Mouse (Mus musculus) liver, postnatal 0 days (tissue): ENCODE data around the gene Dlx6. TPM values are rescaled to one million over a fixed set of nuclear protein-coding genes. Genes with fewer than 3 reads are reported as not detected.

Source experiments
- ATAC-seq: fragments of 200-750 bp; cut with Nextera tagmentation; 2 replicates; pipeline ENCODE4 v1.8.0; 2017; ENCODE audit warnings: mild to moderate bottlenecking, moderate library complexity
- DNase-seq: peaks from one replicate; pipeline ENCODE4 v3.0.0-alpha.2; 2016
- H3K27ac ChIP-seq: fragments of 300-500 bp; sonication (generic); 2 replicates; pipeline ENCODE4 v1.5.1; 2014; ENCODE audit warnings: antibody characterized with exemption, moderate library complexity, mild to moderate bottlenecking, low read depth
- H3K27me3 ChIP-seq: fragments of 300-500 bp; sonication (generic); 2 replicates; pipeline ENCODE4 v1.6.1; 2014; ENCODE audit warnings: low read length, control low read depth, mixed read lengths; ENCODE audit not compliant: insufficient read depth
- H3K36me3 ChIP-seq: fragments of 300-500 bp; sonication (generic); replicated peaks from 2 replicates; pipeline ENCODE4 v1.6.1; 2014; ENCODE audit warnings: mild to moderate bottlenecking, control low read depth, low read length, moderate library complexity, mixed read lengths; ENCODE audit not compliant: insufficient read depth
- H3K4me1 ChIP-seq: fragments of 300-500 bp; sonication (generic); 2 replicates; pipeline ENCODE4 v1.6.1; 2014; ENCODE audit warnings: antibody characterized with exemption, mild to moderate bottlenecking, control low read depth; ENCODE audit not compliant: insufficient read depth
- H3K4me2 ChIP-seq: fragments of 300-500 bp; sonication (generic); 2 replicates; pipeline ENCODE4 v1.6.1; 2014; ENCODE audit warnings: low read depth, mild to moderate bottlenecking, low read length, moderate library complexity, mixed read lengths
- H3K4me3 ChIP-seq: fragments of 300-500 bp; sonication (generic); 2 replicates; pipeline ENCODE4 v1.5.1; 2014; ENCODE audit warnings: low read depth, low read length
- H3K9ac ChIP-seq: fragments of 300-500 bp; sonication (generic); replicated peaks from 2 replicates; pipeline ENCODE4 v1.6.1; 2014; ENCODE audit warnings: mild to moderate bottlenecking, moderate library complexity
- H3K9me3 ChIP-seq: fragments of 300-500 bp; sonication (generic); 2 replicates; pipeline ENCODE4 v1.6.1; 2016; ENCODE audit warnings: mild to moderate bottlenecking, control low read depth, low read length, mixed read lengths
- CTCF ChIP-seq: sonication (generic); IDR thresholded peaks from 2 replicates; pipeline ENCODE4 v1.5.1; 2016; ENCODE audit warnings: antibody characterized with exemption, low read depth
- EP300 ChIP-seq: IDR thresholded peaks from 2 replicates; pipeline ENCODE4 v1.6.1; 2016; ENCODE audit warnings: antibody characterized with exemption, low read depth, mild to moderate bottlenecking
- WGBS: fragments of 180-500 bp; shearing (Covaris S2); extraction: QIAGEN DNeasy Blood & Tissue Kit; methylation state at CpG from one replicate; pipeline ENCODE4 v1.1.7; 2014; ENCODE audit not compliant: insufficient replicate concordance; 5-methylcytosine and 5-hydroxymethylcytosine counted together
- polyA plus RNA-seq: library from polyadenylated mRNA; unstranded; fragments of >200 nt; fragmentation: Nextera tagmentation; extraction: Ambion mirVana; gene quantifications from 2 replicates; pipeline ENCODE4 v1.2.1, GENCODE M21; 2015

The Dlx6 gene
- polyA plus RNA-seq, 1 experiment from 2014 or later = not detected

DNA sequence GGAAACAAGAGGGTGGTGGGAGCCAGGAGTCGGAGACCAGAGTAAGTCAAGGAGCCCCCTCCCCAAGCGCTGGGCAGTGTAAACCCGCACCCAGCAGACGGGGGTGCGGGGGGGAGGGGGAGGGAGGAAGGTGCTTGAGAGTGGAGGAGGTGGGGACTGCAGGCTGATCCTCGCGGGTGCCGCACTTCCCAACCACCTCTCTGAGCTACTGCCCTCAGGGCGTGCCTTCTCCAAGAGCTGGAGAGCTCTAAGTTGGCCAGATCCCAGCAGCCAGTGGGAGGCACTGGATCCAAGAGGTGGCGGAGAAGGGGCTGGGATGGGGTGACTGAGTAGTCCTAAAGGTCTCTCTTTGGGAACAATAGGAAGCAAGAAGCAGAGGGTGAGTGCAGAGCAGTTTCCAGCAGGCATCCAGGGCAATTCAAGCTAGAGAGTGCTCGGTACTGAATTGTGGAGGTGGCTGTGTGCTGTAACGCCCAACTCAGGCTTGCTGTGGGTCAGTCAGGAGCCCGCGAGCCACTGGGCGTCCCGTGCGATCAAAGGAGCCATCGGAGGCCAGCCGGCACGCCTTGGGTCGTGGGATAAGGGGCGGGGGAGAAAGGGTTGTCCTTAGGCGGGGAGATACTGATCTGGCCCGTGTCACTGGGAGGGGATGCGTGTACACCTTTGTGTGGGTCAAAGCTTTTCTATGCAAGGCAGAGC, 11.1 kb downstream of the Dlx6 start:
- ATAC-seq = no peak
- no peak overlapping the region for H3K4me2 ChIP-seq
- 5% methylated on average over 25 of the region's 25 CpGs for WGBS

DNA sequence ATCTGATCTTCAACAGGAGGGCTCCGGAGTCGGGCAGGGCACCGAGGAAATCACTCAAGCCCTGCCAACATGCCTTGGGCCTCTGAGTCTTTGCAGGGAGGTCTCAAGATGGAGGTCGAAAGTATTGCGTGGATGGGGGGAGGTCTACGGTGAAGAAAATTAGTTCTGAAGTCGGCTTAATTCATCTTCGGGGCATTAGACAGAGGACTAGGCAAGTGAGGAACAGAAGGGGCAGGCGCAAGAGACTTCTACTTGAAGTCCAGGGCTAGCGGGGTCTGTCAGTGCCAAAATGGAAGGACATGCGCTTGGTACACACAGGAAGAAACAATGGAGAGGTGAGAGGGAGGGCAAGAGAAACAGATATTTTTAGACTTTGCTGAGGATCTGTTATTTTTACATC, 12.0 kb downstream of the Dlx6 start:
- H3K36me3 ChIP-seq = no peaks in the 10 kb centered on the region
- H3K27me3 ChIP-seq = peaks cover 100% of the 10 kb centered on the region
- no peak overlapping the region for H3K4me2 ChIP-seq
- no peaks in the 10 kb centered on the region for H3K4me1 ChIP-seq
- TF ChIP-seq EP300 = no peak
- TF ChIP-seq CTCF = no peak
- DNase-seq (no peak), ATAC-seq (no peak)
- H3K27ac ChIP-seq = no peak overlapping the region
- H3K4me3 ChIP-seq = no peak overlapping the region
- H3K9me3 ChIP-seq = no peaks in the 10 kb centered on the region
- H3K9ac ChIP-seq = no peak overlapping the region
- 5% methylated on average over 11 of the region's 11 CpGs for WGBS

More for the DNA sequence above, 11.1 kb downstream of the Dlx6 start:
- H3K9ac ChIP-seq = no peak overlapping the region
- H3K4me1 ChIP-seq = no peaks in the 10 kb centered on the region
- H3K27me3 ChIP-seq = peaks cover 100% of the 10 kb centered on the region
- H3K36me3 ChIP-seq = no peaks in the 10 kb centered on the region
- no peaks in the 10 kb centered on the region for H3K9me3 ChIP-seq
- DNase-seq = no peak
- no peak overlapping the region for H3K4me3 ChIP-seq
- TF ChIP-seq CTCF = no peak
- TF ChIP-seq EP300 = no peak
- H3K27ac ChIP-seq = no peak overlapping the region

DNA sequence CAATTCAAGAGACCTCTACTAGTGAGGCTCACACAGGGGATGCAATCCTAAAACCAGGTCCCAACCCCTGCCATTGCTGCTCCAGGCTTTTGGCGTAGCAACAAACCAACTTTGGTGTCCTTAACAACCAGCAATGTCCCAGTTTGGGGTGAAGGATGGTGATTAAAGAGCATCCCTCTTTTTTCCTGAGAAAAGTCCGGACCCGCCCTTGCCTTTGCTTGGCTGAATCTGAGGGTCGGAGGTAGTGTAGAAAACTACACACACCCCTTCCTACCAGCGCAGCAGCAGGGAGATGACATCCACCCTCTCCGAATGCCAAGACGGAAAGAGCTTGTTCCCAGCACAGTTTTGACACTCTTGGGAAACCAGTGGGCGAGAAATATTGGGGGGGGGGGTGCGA, 12.5 kb downstream of the Dlx6 start:
- 6% methylated on average over 9 of the region's 9 CpGs for WGBS
- H3K4me1 ChIP-seq = no peaks in the 10 kb centered on the region

DNA sequence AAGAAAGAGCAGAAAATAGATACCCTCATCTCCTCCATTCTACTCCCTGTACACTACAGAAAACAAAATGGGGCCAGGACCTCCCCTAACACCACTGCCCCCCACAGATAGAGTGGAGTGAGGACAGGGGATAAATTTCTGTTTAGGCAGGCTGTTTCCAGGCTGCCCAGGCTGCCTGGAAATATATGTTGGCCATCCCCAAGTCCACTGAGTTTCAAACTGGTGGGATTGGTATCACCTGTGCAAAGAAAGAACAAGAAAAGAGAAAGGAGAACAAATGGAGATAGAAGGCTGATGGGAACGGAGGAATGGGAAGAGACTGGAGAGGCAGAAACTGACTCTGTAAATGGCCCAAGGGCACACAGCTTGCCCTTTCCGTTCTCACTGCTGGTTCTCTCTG, 13.1 kb downstream of the Dlx6 start:
- no peaks in the 10 kb centered on the region for H3K36me3 ChIP-seq
- TF ChIP-seq EP300 (no peak), CTCF (no peak)
- no peaks in the 10 kb centered on the region for H3K4me1 ChIP-seq
- H3K4me2 ChIP-seq = no peak overlapping the region
- no peak overlapping the region for H3K4me3 ChIP-seq
- WGBS = 10% methylated on average over 2 of the region's 2 CpGs
- no peak for ATAC-seq
- H3K27ac ChIP-seq = no peak overlapping the region
- H3K9me3 ChIP-seq = no peaks in the 10 kb centered on the region
- DNase-seq = no peak
- H3K9ac ChIP-seq = no peak overlapping the region
- peaks cover 100% of the 10 kb centered on the region for H3K27me3 ChIP-seq

More for the DNA sequence above, 12.5 kb downstream of the Dlx6 start:
- H3K4me3 ChIP-seq = no peak overlapping the region
- peaks cover 100% of the 10 kb centered on the region for H3K27me3 ChIP-seq
- no peak overlapping the region for H3K4me2 ChIP-seq
- TF ChIP-seq CTCF = no peak
- TF ChIP-seq EP300 = no peak
- H3K9me3 ChIP-seq = no peaks in the 10 kb centered on the region
- H3K36me3 ChIP-seq = no peaks in the 10 kb centered on the region
- no peak for DNase-seq
- H3K9ac ChIP-seq = no peak overlapping the region
- no peak for ATAC-seq
- no peak overlapping the region for H3K27ac ChIP-seq

DNA sequence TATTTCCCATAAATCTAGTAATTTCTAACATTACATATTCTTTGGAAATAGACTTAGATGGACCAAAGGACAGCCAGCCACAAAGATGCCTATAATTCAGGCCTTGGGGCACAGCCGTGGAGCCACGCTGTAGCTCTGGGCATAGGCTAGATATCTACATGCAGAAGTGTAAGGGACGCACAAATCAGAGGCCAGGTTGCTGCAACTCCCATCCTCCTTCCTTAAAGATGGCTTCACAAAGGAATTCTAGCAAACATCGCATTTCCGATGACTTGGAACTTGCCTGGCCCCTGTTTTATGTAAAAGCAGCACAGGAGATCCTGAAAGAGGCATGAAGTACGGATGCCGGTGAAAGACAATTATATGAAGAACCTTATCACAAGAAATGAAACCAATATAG, 13.6 kb downstream of the Dlx6 start:
- Histone ChIP-seq H3K4me1 (no peaks in the 10 kb centered on the region), H3K27me3 (peaks cover 100% of the 10 kb centered on the region), H3K4me2 (no peak overlapping the region), H3K9ac (no peak overlapping the region), H3K36me3 (no peaks in the 10 kb centered on the region), H3K27ac (no peak overlapping the region), H3K9me3 (no peaks in the 10 kb centered on the region), H3K4me3 (no peak overlapping the region)
- no peak for ATAC-seq
- TF ChIP-seq EP300 = no peak
- no peak for TF ChIP-seq CTCF
- WGBS = 8% methylated on average over 7 of the region's 7 CpGs
- no peak for DNase-seq

DNA sequence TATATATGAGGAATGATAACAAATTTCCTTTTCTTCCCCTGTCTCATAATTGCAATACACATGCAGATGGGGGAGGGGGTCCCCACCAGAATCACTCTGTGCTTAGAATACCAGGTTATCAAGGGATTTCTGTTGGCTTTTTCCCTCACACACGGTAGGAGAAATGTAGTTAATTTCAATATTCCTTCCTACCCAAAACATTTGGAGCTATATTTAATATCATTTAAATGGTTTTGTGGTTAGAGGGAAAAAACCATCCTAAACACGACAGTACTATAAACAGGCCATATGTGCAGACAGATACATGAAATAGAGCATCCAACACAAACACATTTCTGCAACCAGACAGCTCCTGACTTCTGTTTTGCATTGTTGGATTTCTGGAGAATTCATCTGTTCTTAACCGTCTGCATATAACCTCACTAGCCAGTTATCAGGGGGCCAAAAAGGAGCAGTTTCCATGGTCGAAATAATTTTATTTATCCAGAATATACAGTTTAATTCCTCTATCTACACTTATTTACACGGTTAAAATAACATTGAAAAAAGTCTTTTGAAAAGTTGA, 14.3 kb downstream of the Dlx6 start:
- no peak for TF ChIP-seq CTCF
- TF ChIP-seq EP300 = no peak
- 8% methylated on average over 5 of the region's 5 CpGs for WGBS
- ATAC-seq = no peak

More for the DNA sequence above, 14.3 kb downstream of the Dlx6 start:
- H3K27ac ChIP-seq = no peak overlapping the region
- no peak overlapping the region for H3K9ac ChIP-seq
- H3K9me3 ChIP-seq = no peaks in the 10 kb centered on the region
- H3K4me3 ChIP-seq = no peak overlapping the region
- no peak overlapping the region for H3K4me2 ChIP-seq
- H3K4me1 ChIP-seq = no peaks in the 10 kb centered on the region
- H3K36me3 ChIP-seq = no peaks in the 10 kb centered on the region
- DNase-seq = no peak
- peaks cover 99% of the 10 kb centered on the region for H3K27me3 ChIP-seq
